Mouse (Mus musculus): Measurements from ENCODE around the gene Cdkn2c. TPM values are rescaled to one million over a fixed set of nuclear protein-coding genes. Genes with fewer than 3 reads are reported as not detected.

Gene Cdkn2c
- polyA plus RNA-seq, 1 experiment from 2014 or later: 2.0 TPM

DNA sequence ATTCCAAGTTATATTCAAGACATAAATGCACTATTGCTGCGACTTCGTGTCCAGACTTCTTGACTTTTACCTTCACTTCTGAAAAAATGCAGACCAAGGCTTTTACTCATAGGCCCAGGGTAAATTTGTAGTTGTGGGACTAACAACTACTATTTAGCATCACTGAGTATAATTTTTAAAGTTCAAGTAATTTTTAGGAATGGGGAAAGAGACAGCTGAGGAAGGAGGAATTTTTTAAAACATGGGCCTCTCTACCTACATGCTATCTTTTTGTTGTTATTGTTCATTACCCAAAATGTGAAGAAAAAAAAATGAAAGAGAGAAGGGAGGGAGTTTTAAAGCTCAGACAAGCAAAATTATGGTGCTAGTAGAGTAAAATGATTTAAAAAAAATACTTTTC, 12.3 kb downstream of the Cdkn2c start:
- ATAC-seq (ENCODE audit: insufficient number of reproducible peaks, low FRiP score, low TSS enrichment, low read depth): no peak
- H3K36me3 ChIP-seq (ENCODE audit: control insufficient read depth, insufficient read depth, low read length): no peaks in the 10 kb centered on the region
- no peak overlapping the region for H3K9ac ChIP-seq (ENCODE audit: low read length)
- 50% methylated on average over 2 of the region's 2 CpGs for WGBS
- H3K9me3 ChIP-seq (ENCODE audit: control insufficient read depth, low read length): no peaks in the 10 kb centered on the region
- no peak overlapping the region for H3K27ac ChIP-seq (replicated peaks; ENCODE audit: low read depth, low read length)
- H3K4me3 ChIP-seq (ENCODE audit: low read depth, low read length): no peak overlapping the region
- peaks cover 8% of the 10 kb centered on the region for H3K4me1 ChIP-seq (ENCODE audit: control insufficient read depth, insufficient read depth, low read length)
- no peak overlapping the region for H3K4me2 ChIP-seq (ENCODE audit: low read depth, severe bottlenecking)
- H3K27me3 ChIP-seq (ENCODE audit: control insufficient read depth, insufficient read depth, low read length): peaks cover 31% of the 10 kb centered on the region
- DNase-seq (ENCODE audit: low spot score): no peak

DNA sequence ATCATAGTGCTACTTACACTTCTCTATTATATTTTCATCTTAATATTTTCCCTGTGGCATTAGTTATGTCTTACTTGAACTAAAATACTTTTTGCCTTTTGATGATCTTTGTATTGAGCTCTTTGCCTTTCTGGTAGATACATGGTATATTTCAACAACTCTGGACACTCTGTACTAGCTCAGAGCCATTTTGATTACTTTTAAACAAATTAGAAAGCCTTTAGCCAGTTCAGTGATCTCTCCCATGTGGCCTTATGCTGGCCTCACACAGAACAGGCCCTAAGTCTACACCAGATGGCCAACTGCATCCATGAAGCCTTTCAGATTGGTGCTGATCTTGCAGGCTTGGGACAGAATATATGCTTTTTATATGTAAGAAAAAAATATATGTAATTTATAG, 13.7 kb downstream of the Cdkn2c start:
- H3K4me2 ChIP-seq (ENCODE audit: low read depth, severe bottlenecking): no peak overlapping the region
- no peak for ATAC-seq (ENCODE audit: insufficient number of reproducible peaks, low FRiP score, low TSS enrichment, low read depth)

DNA sequence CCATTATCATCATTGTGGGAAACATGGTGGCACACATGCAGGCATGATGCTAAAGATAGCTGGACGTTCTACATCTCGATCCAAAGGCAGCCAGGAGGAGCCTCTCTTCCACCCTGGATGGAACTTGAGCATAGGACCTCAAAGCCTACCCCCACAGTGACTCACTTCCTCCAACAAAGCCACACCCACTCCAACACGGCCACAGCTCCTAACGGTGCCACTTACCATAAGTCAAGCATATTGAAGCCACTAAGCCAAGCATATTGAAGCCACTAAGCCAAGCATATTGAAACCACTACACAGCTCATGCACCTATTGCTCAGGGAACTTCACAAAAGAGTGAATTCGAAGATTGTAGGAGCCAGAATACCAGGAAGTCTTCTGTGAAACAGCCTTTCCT, 17.7 kb downstream of the Cdkn2c start:
- DNase-seq (ENCODE audit: low spot score) (no peak), ATAC-seq (ENCODE audit: insufficient number of reproducible peaks, low FRiP score, low TSS enrichment, low read depth) (no peak)
- 79% methylated on average over 5 of the region's 5 CpGs for WGBS
- Histone ChIP-seq H3K4me1 (ENCODE audit: control insufficient read depth, insufficient read depth, low read length) (no peaks in the 10 kb centered on the region), H3K9me3 (ENCODE audit: control insufficient read depth, low read length) (no peaks in the 10 kb centered on the region), H3K27ac (replicated peaks; ENCODE audit: low read depth, low read length) (no peak overlapping the region), H3K36me3 (ENCODE audit: control insufficient read depth, insufficient read depth, low read length) (no peaks in the 10 kb centered on the region), H3K4me3 (ENCODE audit: low read depth, low read length) (no peak overlapping the region), H3K27me3 (ENCODE audit: control insufficient read depth, insufficient read depth, low read length) (no peaks in the 10 kb centered on the region), H3K4me2 (ENCODE audit: low read depth, severe bottlenecking) (no peak overlapping the region), H3K9ac (ENCODE audit: low read length) (no peak overlapping the region)

More for the DNA sequence above, 13.7 kb downstream of the Cdkn2c start:
- peaks cover 8% of the 10 kb centered on the region for H3K4me1 ChIP-seq (ENCODE audit: control insufficient read depth, insufficient read depth, low read length)
- H3K27me3 ChIP-seq (ENCODE audit: control insufficient read depth, insufficient read depth, low read length): peaks cover 20% of the 10 kb centered on the region
- no peaks in the 10 kb centered on the region for H3K36me3 ChIP-seq (ENCODE audit: control insufficient read depth, insufficient read depth, low read length)
- no peak overlapping the region for H3K9ac ChIP-seq (ENCODE audit: low read length)
- H3K27ac ChIP-seq (replicated peaks; ENCODE audit: low read depth, low read length): no peak overlapping the region
- DNase-seq (ENCODE audit: low spot score): no peak
- no peaks in the 10 kb centered on the region for H3K9me3 ChIP-seq (ENCODE audit: control insufficient read depth, low read length)
- no peak overlapping the region for H3K4me3 ChIP-seq (ENCODE audit: low read depth, low read length)

DNA sequence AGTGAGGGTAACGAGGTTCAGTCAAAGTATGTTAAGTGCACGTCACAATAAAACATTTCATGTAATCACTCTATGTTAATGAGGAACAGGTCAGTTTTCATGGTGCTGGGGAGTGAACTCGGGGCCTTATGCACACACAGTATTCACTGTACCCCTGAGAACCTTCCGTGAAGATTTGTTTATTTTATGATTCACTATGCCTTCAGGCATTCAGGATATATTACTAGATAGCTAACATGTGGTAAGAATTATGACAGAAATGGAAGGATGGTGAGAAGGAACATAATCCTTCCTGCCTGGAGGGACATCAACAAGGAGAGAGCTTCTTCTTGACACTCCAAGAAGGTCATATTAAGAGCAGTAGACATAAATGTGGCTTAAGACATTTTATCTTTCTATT, 19.7 kb downstream of the Cdkn2c start:
- Histone ChIP-seq H3K4me3 (ENCODE audit: low read depth, low read length) (no peak overlapping the region), H3K4me1 (ENCODE audit: control insufficient read depth, insufficient read depth, low read length) (no peaks in the 10 kb centered on the region), H3K27ac (replicated peaks; ENCODE audit: low read depth, low read length) (no peak overlapping the region), H3K9me3 (ENCODE audit: control insufficient read depth, low read length) (no peaks in the 10 kb centered on the region), H3K4me2 (ENCODE audit: low read depth, severe bottlenecking) (no peak overlapping the region), H3K27me3 (ENCODE audit: control insufficient read depth, insufficient read depth, low read length) (no peaks in the 10 kb centered on the region), H3K36me3 (ENCODE audit: control insufficient read depth, insufficient read depth, low read length) (no peaks in the 10 kb centered on the region), H3K9ac (ENCODE audit: low read length) (no peak overlapping the region)
- WGBS: 63% methylated on average over 4 of the region's 4 CpGs
- DNase-seq (ENCODE audit: low spot score) (no peak), ATAC-seq (ENCODE audit: insufficient number of reproducible peaks, low FRiP score, low TSS enrichment, low read depth) (no peak)

DNA sequence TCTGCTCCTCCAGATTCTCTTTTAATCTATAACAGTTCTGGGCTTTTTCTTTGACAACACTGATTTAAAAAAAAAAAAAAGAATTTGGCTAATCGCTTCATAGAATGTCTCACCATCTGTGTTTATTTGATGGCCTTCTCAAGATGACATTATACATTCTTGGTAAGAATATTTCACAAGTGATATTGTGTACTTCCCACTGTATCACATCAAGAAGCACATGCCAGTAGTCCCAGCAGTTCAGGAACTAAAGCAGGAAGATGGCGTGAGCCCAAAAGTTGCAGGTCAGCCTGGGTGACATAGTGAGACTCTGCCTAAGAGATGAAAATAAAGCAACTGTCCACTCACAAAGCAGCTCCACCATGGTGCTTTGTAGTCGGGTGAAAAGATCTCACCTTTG, 25.5 kb downstream of the Cdkn2c start:
- Histone ChIP-seq H3K4me2 (ENCODE audit: low read depth, severe bottlenecking) (no peak overlapping the region), H3K27ac (replicated peaks; ENCODE audit: low read depth, low read length) (no peak overlapping the region), H3K4me1 (ENCODE audit: control insufficient read depth, insufficient read depth, low read length) (no peaks in the 10 kb centered on the region), H3K27me3 (ENCODE audit: control insufficient read depth, insufficient read depth, low read length) (no peaks in the 10 kb centered on the region), H3K9me3 (ENCODE audit: control insufficient read depth, low read length) (no peaks in the 10 kb centered on the region), H3K36me3 (ENCODE audit: control insufficient read depth, insufficient read depth, low read length) (no peaks in the 10 kb centered on the region), H3K4me3 (ENCODE audit: low read depth, low read length) (no peak overlapping the region), H3K9ac (ENCODE audit: low read length) (no peak overlapping the region)
- no peak for ATAC-seq (ENCODE audit: insufficient number of reproducible peaks, low FRiP score, low TSS enrichment, low read depth)
- 83% methylated on average over 3 of the region's 3 CpGs for WGBS
- DNase-seq (ENCODE audit: low spot score): no peak

GRCm38 (mm10) chr4:109640141-109640540, 26.8 kb downstream of the Cdkn2c start:
- Histone ChIP-seq H3K4me3 (ENCODE audit: low read depth, low read length) (no peak overlapping the region), H3K9me3 (ENCODE audit: control insufficient read depth, low read length) (no peaks in the 10 kb centered on the region), H3K27me3 (ENCODE audit: control insufficient read depth, insufficient read depth, low read length) (no peaks in the 10 kb centered on the region), H3K9ac (ENCODE audit: low read length) (no peak overlapping the region), H3K4me1 (ENCODE audit: control insufficient read depth, insufficient read depth, low read length) (no peaks in the 10 kb centered on the region), H3K36me3 (ENCODE audit: control insufficient read depth, insufficient read depth, low read length) (no peaks in the 10 kb centered on the region), H3K27ac (replicated peaks; ENCODE audit: low read depth, low read length) (no peak overlapping the region), H3K4me2 (ENCODE audit: low read depth, severe bottlenecking) (no peak overlapping the region)
- no peak for ATAC-seq (ENCODE audit: insufficient number of reproducible peaks, low FRiP score, low TSS enrichment, low read depth)
- 91% methylated on average over 7 of the region's 7 CpGs for WGBS
- no peak for DNase-seq (ENCODE audit: low spot score)

DNA sequence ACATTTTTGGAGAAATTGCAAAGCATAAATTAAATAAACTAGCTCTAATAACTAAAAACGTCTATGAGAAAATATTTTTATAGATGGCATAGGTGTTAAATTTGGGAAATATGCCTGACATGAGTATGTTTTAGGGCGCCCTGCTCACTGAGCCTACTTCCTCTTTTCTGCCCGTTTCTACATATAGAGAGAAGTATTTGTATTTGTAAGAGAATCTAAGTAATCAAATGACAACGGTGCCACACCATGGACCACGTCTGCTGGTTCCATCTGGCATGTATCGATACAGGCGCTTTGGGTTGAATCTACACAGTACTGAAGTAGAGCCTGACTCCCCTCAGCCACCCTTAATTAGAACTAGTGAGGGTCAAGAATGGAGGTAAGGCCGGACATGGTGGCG, 27.6 kb downstream of the Cdkn2c start:
- Histone ChIP-seq H3K27me3 (ENCODE audit: control insufficient read depth, insufficient read depth, low read length) (no peaks in the 10 kb centered on the region), H3K4me2 (ENCODE audit: low read depth, severe bottlenecking) (no peak overlapping the region), H3K4me3 (ENCODE audit: low read depth, low read length) (no peak overlapping the region), H3K9ac (ENCODE audit: low read length) (no peak overlapping the region), H3K36me3 (ENCODE audit: control insufficient read depth, insufficient read depth, low read length) (no peaks in the 10 kb centered on the region), H3K4me1 (ENCODE audit: control insufficient read depth, insufficient read depth, low read length) (no peaks in the 10 kb centered on the region), H3K27ac (replicated peaks; ENCODE audit: low read depth, low read length) (no peak overlapping the region), H3K9me3 (ENCODE audit: control insufficient read depth, low read length) (no peaks in the 10 kb centered on the region)
- ATAC-seq (ENCODE audit: insufficient number of reproducible peaks, low FRiP score, low TSS enrichment, low read depth) (no peak), DNase-seq (ENCODE audit: low spot score) (no peak)
- 91% methylated on average over 9 of the region's 9 CpGs for WGBS

DNA sequence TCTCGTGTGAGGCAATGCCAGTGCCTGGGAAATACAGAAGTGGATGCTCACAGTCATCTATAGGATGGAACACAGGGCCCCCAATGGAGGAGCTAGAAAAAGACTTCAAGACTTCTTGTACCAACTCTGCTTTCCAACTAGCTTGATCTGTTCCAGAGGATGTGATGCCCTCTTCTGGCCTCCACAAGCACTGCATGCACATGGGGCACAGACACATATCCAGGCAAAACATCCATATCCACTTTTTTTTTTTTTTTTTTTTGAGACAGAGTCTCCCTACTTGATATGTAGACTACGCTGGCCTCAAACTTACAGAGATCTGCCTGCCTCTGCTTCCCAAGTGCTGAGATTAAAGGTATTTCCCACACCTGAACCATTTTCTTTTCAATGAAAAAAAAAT, 32.0 kb downstream of the Cdkn2c start:
- no peak for ATAC-seq (ENCODE audit: insufficient number of reproducible peaks, low FRiP score, low TSS enrichment, low read depth)
- Histone ChIP-seq H3K4me3 (ENCODE audit: low read depth, low read length) (no peak overlapping the region), H3K27me3 (ENCODE audit: control insufficient read depth, insufficient read depth, low read length) (no peaks in the 10 kb centered on the region), H3K9me3 (ENCODE audit: control insufficient read depth, low read length) (no peaks in the 10 kb centered on the region), H3K9ac (ENCODE audit: low read length) (no peak overlapping the region), H3K36me3 (ENCODE audit: control insufficient read depth, insufficient read depth, low read length) (no peaks in the 10 kb centered on the region), H3K4me2 (ENCODE audit: low read depth, severe bottlenecking) (no peak overlapping the region), H3K4me1 (ENCODE audit: control insufficient read depth, insufficient read depth, low read length) (no peaks in the 10 kb centered on the region), H3K27ac (replicated peaks; ENCODE audit: low read depth, low read length) (no peak overlapping the region)
- WGBS: 83% methylated on average over 2 of the region's 2 CpGs
- DNase-seq (ENCODE audit: low spot score): no peak

GRCm38 (mm10) chr4:109631029-109631428, 36.0 kb downstream of the Cdkn2c start:
- H3K4me2 ChIP-seq (ENCODE audit: low read depth, severe bottlenecking): no peak overlapping the region
- DNase-seq (ENCODE audit: low spot score) (no peak), ATAC-seq (ENCODE audit: insufficient number of reproducible peaks, low FRiP score, low TSS enrichment, low read depth) (no peak)
- H3K9ac ChIP-seq (ENCODE audit: low read length): no peak overlapping the region
- H3K27ac ChIP-seq (replicated peaks; ENCODE audit: low read depth, low read length): no peak overlapping the region
- 86% methylated on average over 4 of the region's 4 CpGs for WGBS
- no peaks in the 10 kb centered on the region for H3K36me3 ChIP-seq (ENCODE audit: control insufficient read depth, insufficient read depth, low read length)
- H3K9me3 ChIP-seq (ENCODE audit: control insufficient read depth, low read length): no peaks in the 10 kb centered on the region
- no peaks in the 10 kb centered on the region for H3K27me3 ChIP-seq (ENCODE audit: control insufficient read depth, insufficient read depth, low read length)
- no peak overlapping the region for H3K4me3 ChIP-seq (ENCODE audit: low read depth, low read length)
- no peaks in the 10 kb centered on the region for H3K4me1 ChIP-seq (ENCODE audit: control insufficient read depth, insufficient read depth, low read length)
